Mouse (Mus musculus) heart, embryonic 16.5 days (tissue): ENCODE results near the gene Il4i1. TPM values are rescaled to one million over a fixed set of nuclear protein-coding genes. Genes with fewer than 3 reads are reported as not detected.
A peak's percentile ranks its signal among the peaks of the same experiment; 100 is the strongest.
"Not testable (repeated sequence)": the region's sequence is repeated elsewhere in the genome, so short reads cannot be mapped to it uniquely, and the experiment has no call there.

Source experiments
- ATAC-seq: fragments of 200-750 bp; cut with Nextera tagmentation; replicated peaks from 2 replicates; pipeline ENCODE4 v1.8.0; 2017; ENCODE audit warnings: moderate number of reproducible peaks; ENCODE audit not compliant: insufficient read depth, low FRiP score; ENCODE audit errors: extremely low read depth
- H3K27ac ChIP-seq: fragments of 300-500 bp; sonication (generic); 2 replicates; pipeline ENCODE4 v1.5.1; 2014; ENCODE audit warnings: mild to moderate bottlenecking, low read length, control low read depth, moderate library complexity
- H3K27me3 ChIP-seq: fragments of 300-500 bp; sonication (generic); 2 replicates; pipeline ENCODE4 v1.6.1; 2014; ENCODE audit warnings: low read length, mixed read lengths; ENCODE audit not compliant: control insufficient read depth, insufficient read depth
- H3K36me3 ChIP-seq: fragments of 300-500 bp; sonication (generic); 2 replicates; pipeline ENCODE4 v1.6.1; 2014; ENCODE audit not compliant: control insufficient read depth, insufficient read depth
- H3K4me1 ChIP-seq: fragments of 300-500 bp; sonication (generic); 2 replicates; pipeline ENCODE4 v1.6.1; 2014; ENCODE audit warnings: low read length, mixed read lengths; ENCODE audit not compliant: control insufficient read depth, insufficient read depth
- H3K4me2 ChIP-seq: fragments of 300-500 bp; sonication (generic); 2 replicates; pipeline ENCODE4 v1.6.1; 2014; ENCODE audit warnings: low read depth, mild to moderate bottlenecking, control low read depth, low read length
- H3K4me3 ChIP-seq: fragments of 300-500 bp; sonication (generic); 2 replicates; pipeline ENCODE4 v1.5.1; 2014; ENCODE audit warnings: mild to moderate bottlenecking, control low read depth, low read length
- H3K9ac ChIP-seq: fragments of 300-500 bp; sonication (generic); 2 replicates; pipeline ENCODE4 v1.6.1; 2014; ENCODE audit warnings: low read length, control low read depth
- H3K9me3 ChIP-seq: fragments of 300-500 bp; sonication (generic); replicated peaks from 2 replicates; pipeline ENCODE4 v1.6.1; 2016; ENCODE audit warnings: low read length; ENCODE audit not compliant: control insufficient read depth
- WGBS: fragments of 180-500 bp; shearing (Covaris S2); extraction: QIAGEN DNeasy Blood & Tissue Kit; methylation state at CpG from one replicate; pipeline ENCODE4 v1.1.7; 2014; 5-methylcytosine and 5-hydroxymethylcytosine counted together
- polyA plus RNA-seq: library from polyadenylated mRNA; unstranded; fragments of >200 nt; fragmentation: Nextera tagmentation; extraction: Ambion mirVana; gene quantifications from 2 replicates; pipeline ENCODE4 v1.2.1, GENCODE M21; 2015

Gene Il4i1
- polyA plus RNA-seq, 1 experiment from 2014 or later = 4.6 TPM

DNA sequence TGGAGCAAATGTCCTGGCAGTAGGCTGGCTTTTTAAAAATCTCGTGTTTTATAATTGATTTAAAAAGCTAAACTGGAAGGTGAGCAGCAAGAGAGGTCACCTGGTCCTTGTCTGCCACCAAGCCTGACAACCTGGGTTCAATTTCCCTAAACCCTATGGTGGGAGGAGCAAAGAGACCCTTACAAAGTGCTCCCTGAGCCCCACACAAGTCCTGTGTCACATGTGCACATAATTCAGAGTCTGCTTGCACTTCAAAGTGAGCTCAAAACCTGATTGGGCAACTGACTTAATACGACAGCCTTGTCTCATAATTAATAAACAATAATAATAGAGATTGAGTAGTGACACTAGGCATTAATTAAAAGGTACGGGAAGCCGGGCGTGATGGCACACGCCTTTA, 54.4 kb downstream of the Il4i1 start:
- WGBS = 80% methylated on average over 6 of the region's 6 CpGs
- Histone ChIP-seq H3K27ac (peak overlapping the region; percentile 100), H3K4me2 (peak overlapping the region; percentile 90), H3K9ac (peak overlapping the region; percentile 100), H3K9me3 (no peaks in the 10 kb centered on the region), H3K4me3 (peak overlapping the region; percentile 94), H3K36me3 (no peaks in the 10 kb centered on the region), H3K27me3 (no peaks in the 10 kb centered on the region), H3K4me1 (peaks cover 40% of the 10 kb centered on the region)
- ATAC-seq = no peak

DNA sequence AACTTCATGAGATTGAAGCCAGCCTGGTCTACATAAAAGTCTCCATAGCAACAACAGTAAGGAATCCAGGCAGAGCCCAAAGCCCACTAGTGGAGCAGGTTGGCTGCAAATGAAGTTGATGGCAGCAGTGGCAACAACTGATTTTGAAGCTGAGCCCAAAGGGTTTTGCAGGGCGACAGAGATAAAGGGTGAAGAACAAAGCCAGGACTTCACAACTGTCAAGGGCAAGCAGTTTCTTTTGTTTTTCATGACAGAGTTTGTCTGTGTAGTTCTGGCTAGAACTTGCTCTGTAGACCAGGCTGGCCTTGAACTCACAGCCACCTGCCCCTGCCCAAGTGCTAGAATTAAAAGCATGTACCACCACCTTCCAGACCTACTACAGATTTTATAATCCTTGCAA, 55.0 kb downstream of the Il4i1 start:
- Histone ChIP-seq H3K36me3 (peaks cover 3% of the 10 kb centered on the region; the same call in 1 of the 2 replicates), H3K4me1 (peaks cover 34% of the 10 kb centered on the region), H3K27me3 (no peaks in the 10 kb centered on the region), H3K4me3 (no peak overlapping the region), H3K9ac (no peak overlapping the region), H3K9me3 (no peaks in the 10 kb centered on the region), H3K27ac (no peak overlapping the region), H3K4me2 (no peak overlapping the region)
- 57% methylated on average over 1 of the region's 1 CpGs for WGBS
- no peak for ATAC-seq

DNA sequence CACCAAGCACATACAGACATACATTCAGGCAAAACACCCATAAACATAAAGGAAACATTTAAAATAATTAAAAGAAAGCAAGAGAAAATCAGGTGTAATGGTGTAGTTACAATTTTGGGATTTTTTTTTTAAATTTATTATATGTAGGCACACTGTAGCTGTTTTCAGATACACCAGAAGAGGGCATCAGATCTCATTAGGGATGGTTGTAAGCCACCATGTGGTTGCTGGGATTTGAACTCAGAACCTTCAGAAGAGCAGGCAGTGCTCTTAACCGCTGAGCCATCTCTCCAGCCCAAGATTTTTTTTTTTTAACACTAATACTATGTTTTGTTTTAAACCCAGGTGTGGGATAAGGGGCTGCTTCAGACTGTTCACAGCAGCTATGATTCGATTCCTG, 55.6 kb downstream of the Il4i1 start:
- WGBS = 92% methylated on average over 2 of the region's 2 CpGs
- H3K4me2 ChIP-seq, H3K9ac ChIP-seq, H3K27ac ChIP-seq, H3K36me3 ChIP-seq, H3K4me3 ChIP-seq, H3K9me3 ChIP-seq, ATAC-seq, H3K27me3 ChIP-seq: not testable (repeated sequence)
- peaks cover 28% of the 10 kb centered on the region for H3K4me1 ChIP-seq

DNA sequence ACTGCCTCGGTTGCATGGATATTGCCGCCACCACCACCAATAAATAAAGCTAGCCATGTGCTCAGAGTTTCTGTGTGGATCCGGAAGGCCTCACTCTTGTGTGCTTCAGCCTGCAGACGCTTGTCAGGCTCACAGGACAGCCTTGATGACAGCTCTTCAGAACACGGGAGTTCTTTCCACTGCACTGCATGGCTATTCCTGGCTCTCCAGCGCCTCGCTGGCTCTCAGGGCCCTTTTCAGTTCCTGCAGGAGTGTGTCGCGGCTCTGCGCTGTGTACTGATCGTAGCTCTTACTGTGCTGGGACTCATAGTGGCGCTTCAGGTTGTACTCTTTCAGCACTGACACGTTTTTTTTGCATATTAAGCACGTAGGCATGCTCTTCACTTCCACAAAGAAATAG, 61.6 kb downstream of the Il4i1 start:
- peak overlapping the region; percentile 6; the same call in 1 of the 2 replicates for H3K9ac ChIP-seq
- peak overlapping the region; percentile 87 for H3K27ac ChIP-seq
- H3K4me3 ChIP-seq = no peak overlapping the region
- no peak overlapping the region for H3K4me2 ChIP-seq
- peak; percentile 86 for ATAC-seq
- peaks cover 43% of the 10 kb centered on the region for H3K36me3 ChIP-seq
- 46% methylated on average over 14 of the region's 14 CpGs for WGBS
- H3K27me3 ChIP-seq = no peaks in the 10 kb centered on the region
- H3K4me1 ChIP-seq = peaks cover 16% of the 10 kb centered on the region
- no peaks in the 10 kb centered on the region for H3K9me3 ChIP-seq

DNA sequence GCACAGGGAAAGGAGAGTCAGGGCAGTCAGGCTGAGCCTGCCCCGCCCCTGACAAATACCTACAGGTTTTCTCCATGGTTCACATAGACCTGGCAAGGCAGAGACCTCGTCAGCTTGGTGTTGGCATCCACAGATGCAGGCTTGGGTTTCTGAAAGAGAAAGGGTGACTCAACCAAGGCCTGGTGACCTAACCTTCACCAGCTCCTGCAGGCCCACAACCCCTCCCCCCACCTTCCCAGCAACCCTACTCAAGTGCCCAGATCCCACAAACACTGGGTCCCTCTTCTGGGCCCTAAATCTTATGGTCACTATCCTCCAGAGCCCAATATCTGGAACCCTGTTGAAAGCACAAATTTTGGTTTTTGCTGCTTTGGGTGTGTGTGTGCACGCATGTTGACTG, 66.8 kb downstream of the Il4i1 start:
- Histone ChIP-seq H3K9ac (no peak overlapping the region), H3K9me3 (no peaks in the 10 kb centered on the region), H3K4me2 (no peak overlapping the region), H3K27me3 (no peaks in the 10 kb centered on the region), H3K36me3 (peaks cover 56% of the 10 kb centered on the region), H3K4me3 (no peak overlapping the region), H3K4me1 (peaks cover 15% of the 10 kb centered on the region), H3K27ac (no peak overlapping the region)
- ATAC-seq = no peak
- 86% methylated on average over 3 of the region's 3 CpGs for WGBS

DNA sequence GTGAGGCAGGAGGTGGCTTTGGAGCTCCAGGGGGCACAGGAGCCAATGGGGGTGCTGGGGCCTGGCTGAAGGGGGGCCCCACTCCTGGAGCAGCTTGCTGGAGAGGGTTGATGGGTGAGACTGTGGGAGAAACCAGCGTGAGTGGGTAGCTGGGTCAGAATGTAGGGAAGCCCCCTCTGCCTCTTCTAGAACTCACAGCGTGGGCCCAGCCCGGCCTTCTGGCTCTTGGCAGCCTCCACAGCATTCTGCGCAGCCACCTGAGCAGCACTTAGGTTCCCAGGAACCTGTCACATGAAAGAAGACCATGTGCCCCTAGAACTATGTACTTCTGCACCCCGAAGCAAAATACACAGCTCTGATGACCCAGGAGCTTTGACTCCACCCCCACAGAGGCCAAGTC, 68.5 kb downstream of the Il4i1 start:
- H3K9ac ChIP-seq = no peak overlapping the region
- ATAC-seq = no peak
- H3K4me1 ChIP-seq = peaks cover 24% of the 10 kb centered on the region
- H3K27me3 ChIP-seq = no peaks in the 10 kb centered on the region
- no peak overlapping the region for H3K4me2 ChIP-seq
- H3K4me3 ChIP-seq = no peak overlapping the region
- H3K9me3 ChIP-seq = no peaks in the 10 kb centered on the region
- peaks cover 50% of the 10 kb centered on the region for H3K36me3 ChIP-seq
- H3K27ac ChIP-seq = no peak overlapping the region
- 93% methylated on average over 5 of the region's 5 CpGs for WGBS

DNA sequence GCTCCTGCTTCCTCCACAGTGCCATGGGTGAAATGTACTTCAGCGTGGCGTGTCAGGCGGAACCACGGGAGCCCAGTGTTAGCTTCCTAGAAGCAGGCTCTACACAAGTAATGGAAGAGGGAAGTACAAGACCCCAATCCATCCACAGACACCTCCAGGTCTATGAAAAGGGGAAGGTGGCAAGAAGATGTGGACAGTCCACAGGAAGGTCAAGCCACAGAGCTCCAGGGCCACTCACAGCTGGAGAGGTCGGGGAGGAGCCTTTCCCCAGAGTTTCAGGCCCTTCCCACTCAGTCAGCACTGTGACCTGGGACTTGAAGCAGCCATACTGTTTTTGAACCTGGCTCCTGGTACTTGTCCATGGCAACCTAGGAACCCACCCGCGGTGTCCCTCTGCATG, 70.8 kb downstream of the Il4i1 start:
- H3K27me3 ChIP-seq = no peaks in the 10 kb centered on the region
- peaks cover 31% of the 10 kb centered on the region for H3K36me3 ChIP-seq
- no peak for ATAC-seq
- 86% methylated on average over 7 of the region's 7 CpGs for WGBS
- H3K9ac ChIP-seq = no peak overlapping the region
- no peak overlapping the region for H3K4me3 ChIP-seq
- H3K9me3 ChIP-seq = no peaks in the 10 kb centered on the region
- peaks cover 37% of the 10 kb centered on the region for H3K4me1 ChIP-seq
- no peak overlapping the region for H3K27ac ChIP-seq
- H3K4me2 ChIP-seq = no peak overlapping the region

DNA sequence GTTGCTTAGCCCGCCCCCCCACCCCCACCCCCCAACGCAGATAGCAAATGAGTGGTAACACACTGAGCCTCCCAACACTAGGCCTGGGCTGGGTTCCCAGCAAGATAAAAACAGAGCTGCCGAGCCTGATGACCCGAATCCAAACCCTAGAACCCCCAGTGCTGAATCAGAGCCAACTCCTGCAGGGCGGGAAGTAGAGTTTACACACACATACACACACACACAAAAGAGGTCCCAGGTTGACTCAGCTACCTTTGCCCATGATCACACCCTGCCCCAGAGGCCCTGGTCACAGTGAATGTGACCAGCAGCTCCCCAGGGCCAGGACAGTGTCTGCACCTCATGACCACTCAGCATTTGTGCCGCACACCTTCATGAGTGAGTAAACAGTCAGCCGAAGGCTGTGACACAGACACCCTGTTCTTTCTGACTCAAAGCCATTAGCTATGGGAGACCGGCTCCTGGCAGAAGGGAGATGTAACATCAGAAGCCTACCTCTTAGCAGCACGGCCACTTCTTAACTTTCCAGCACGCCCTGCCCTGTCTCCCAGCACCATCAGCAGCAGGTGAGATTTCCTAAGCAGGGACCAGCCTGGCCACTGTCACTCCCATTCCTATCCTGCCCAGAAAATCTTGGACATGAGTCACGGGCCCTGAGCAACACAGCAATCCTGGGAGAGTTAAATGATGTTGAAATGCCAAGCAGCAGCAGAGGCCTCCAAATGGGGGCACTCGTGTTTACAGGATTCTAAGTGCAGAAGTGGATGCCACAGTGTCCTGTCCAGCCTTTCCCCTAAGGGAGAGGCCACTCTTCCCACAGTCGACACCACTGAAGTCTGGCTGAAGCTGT, 72.3 kb downstream of the Il4i1 start:
- Histone ChIP-seq H3K9me3 (no peaks in the 10 kb centered on the region), H3K4me3 (no peak overlapping the region), H3K27ac (peak overlapping the region; percentile 73), H3K4me1 (peaks cover 43% of the 10 kb centered on the region), H3K27me3 (no peaks in the 10 kb centered on the region), H3K36me3 (peaks cover 19% of the 10 kb centered on the region), H3K4me2 (0 out of 2 replicates have a peak overlapping the region, but pooled peaks have one; percentile 2), H3K9ac (peak overlapping the region; percentile 5)
- WGBS = 49% methylated on average over 13 of the region's 13 CpGs
- peak; percentile 17 for ATAC-seq

DNA sequence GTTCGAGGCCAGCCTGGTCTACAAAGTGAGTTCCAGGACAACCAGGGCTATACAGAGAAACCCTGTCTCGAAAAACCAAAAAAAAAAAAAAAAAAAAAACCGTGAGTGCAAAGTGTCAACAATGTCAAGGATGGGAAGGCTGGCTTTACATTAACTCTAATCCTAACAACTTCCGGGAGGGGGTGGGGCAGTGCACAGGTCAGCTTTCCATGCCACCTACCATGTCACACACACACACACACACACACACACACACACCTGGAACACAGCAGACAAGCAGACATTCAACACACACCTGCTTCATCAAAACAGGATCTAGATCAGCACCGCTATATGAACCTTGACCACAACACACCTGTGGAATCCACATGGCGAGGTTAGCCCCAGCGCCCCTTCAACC, 74.0 kb downstream of the Il4i1 start:
- H3K4me1 ChIP-seq = peaks cover 43% of the 10 kb centered on the region
- H3K4me3 ChIP-seq = no peak overlapping the region
- 87% methylated on average over 5 of the region's 7 CpGs for whole genome bisulfite sequencing

More for the DNA sequence above, 74.0 kb downstream of the Il4i1 start:
- no peaks in the 10 kb centered on the region for H3K27me3 ChIP-seq
- ATAC-seq = no peak
- peaks cover 5% of the 10 kb centered on the region for H3K36me3 ChIP-seq
- no peak overlapping the region for H3K27ac ChIP-seq
- H3K4me2 ChIP-seq = no peak overlapping the region
- H3K9ac ChIP-seq = no peak overlapping the region
- H3K9me3 ChIP-seq = no peaks in the 10 kb centered on the region
